Mouse (Mus musculus) spleen, adult 18-20 months (tissue): ENCODE results near the gene Wfdc13.
"Not testable (repeated sequence)": the region's sequence is repeated elsewhere in the genome, so short reads cannot be mapped to it uniquely, and the experiment has no call there.

Experiments used
- DNase-seq, 2 experiments: peaks; one replicate each; pipeline ENCODE4 v3.0.0; 2022; ENCODE audit warnings: mixed read lengths in 2 of 2

Gene Wfdc13

GRCm38 (mm10) chr2:164716194-164716786 is 31.4 kb downstream of the Wfdc13 start:
- DNase-seq: not testable (repeated sequence)

- DNase-seq: no peak
Observed at GRCm38 (mm10) chr2:164723276-164723675, 38.4 kb downstream of the Wfdc13 start.

GRCm38 (mm10) chr2:164725895-164726619 is 41.1 kb downstream of the Wfdc13 start:
- peak; percentile 15 to 69 for DNase-seq

- no peak for DNase-seq
Observed at GRCm38 (mm10) chr2:164731719-164732118, 46.8 kb downstream of the Wfdc13 start.

GRCm38 (mm10) chr2:164733259-164733658 is 48.4 kb downstream of the Wfdc13 start:
- no peak for DNase-seq

GRCm38 (mm10) chr2:164734839-164735238 is 49.9 kb downstream of the Wfdc13 start:
- no peak for DNase-seq

- no peak for DNase-seq
Observed at GRCm38 (mm10) chr2:164735446-164735845, 50.5 kb downstream of the Wfdc13 start.
